Mouse (Mus musculus): ENCODE results near the gene Gm4027. TPM values are rescaled to one million over a fixed set of nuclear protein-coding genes. Genes with fewer than 3 reads are reported as not detected.

Gene Gm4027
- not detected for polyA plus RNA-seq (2015; fragmentation: Illumina TruSeq; extraction: RNeasy Lipid Tissue Mini Kit (QIAGEN cat#74804); ENCODE audit: insufficient read depth, low read depth, low replicate concordance)

DNA sequence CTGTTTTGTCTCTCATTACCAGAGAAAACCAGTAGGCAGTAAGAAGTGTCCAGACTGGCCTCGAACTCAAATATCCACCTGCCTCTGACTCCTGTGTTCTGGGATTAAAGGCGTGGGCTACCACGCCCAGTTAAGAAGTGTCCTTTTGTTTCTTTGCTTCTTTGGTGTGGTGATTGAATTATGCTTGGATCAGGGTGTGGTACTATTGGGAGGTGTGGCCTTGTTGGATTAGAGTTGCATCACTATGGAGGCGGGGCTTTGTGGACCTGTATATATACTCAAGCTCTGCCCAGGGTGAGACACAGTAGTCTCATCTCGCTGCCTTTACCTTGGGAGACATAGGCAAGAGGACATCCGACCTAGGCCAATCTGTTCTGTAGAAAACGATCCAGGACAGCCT lies at the start of gene Gm4027:
Gm4027 (plus strand) TSS at position 301 of the 400 bp plus-strand sequence.

DNA sequence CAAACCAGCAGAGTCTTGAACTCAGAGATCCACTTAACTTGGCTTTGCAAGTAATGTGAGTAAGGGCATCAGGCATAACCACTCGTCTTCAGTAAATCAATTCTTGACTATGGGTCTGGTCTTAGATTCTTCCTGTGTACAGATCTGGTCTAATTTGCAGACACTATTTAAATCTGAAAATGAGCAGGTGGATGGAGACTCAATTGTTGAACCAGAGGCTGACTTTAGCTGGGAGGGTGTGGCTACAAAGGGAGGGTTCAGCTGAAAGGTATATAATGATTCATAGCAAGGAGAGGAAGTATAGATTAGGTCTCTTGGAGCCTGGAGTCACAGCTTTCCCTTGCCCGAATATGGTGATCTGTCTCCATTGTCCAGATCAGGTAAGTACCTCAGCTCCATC lies 16.3 kb upstream of the Gm4027 start, which contains the start of gene Oog1:
Oog1 (plus strand) TSS at position 301 of the 400 bp plus-strand sequence.

DNA sequence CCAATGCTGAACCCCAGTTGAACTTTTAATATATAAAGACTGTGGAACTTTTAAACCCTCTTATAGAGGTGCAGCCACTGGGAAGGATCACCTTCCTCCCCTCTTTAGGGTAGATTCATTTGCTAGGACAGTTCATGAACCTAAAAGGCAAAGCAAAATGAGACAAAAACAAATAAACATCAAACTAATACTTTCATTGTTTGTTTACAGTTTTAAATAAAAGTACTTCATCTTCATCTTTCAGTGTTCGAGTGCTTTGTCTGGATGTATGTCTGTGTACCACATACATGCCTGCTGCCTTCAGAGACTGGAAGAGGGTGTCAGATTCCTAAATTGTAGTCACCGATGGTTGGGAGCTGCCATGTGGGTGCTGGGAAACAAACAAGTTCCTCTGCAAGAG lies 25.9 kb downstream of the Gm4027 start, which contains the start of gene Gm16381:
Gm16381 (minus strand) TSS at position 101 of the 400 bp plus-strand sequence.

Other genes starting within 250 kb of the Gm4027 start
- 14.4 TPM for gene Sptlc2, start 230.5 kb upstream of the Gm4027 start, polyA plus RNA-seq (2015; fragmentation: Illumina TruSeq; extraction: RNeasy Lipid Tissue Mini Kit (QIAGEN cat#74804); ENCODE audit: insufficient read depth, low read depth, low replicate concordance)
- 19.3 TPM for gene Slirp, start 175.0 kb upstream of the Gm4027 start, polyA plus RNA-seq (2015; fragmentation: Illumina TruSeq; extraction: RNeasy Lipid Tissue Mini Kit (QIAGEN cat#74804); ENCODE audit: insufficient read depth, low read depth, low replicate concordance)
- 5.8 TPM for gene Alkbh1, start 174.9 kb upstream of the Gm4027 start, polyA plus RNA-seq (2015; fragmentation: Illumina TruSeq; extraction: RNeasy Lipid Tissue Mini Kit (QIAGEN cat#74804); ENCODE audit: insufficient read depth, low read depth, low replicate concordance)
- 11.0 TPM for gene Snw1, start 146.6 kb upstream of the Gm4027 start, polyA plus RNA-seq (2015; fragmentation: Illumina TruSeq; extraction: RNeasy Lipid Tissue Mini Kit (QIAGEN cat#74804); ENCODE audit: insufficient read depth, low read depth, low replicate concordance)
- gene Gm5788, start 124.1 kb upstream of the Gm4027 start, polyA plus RNA-seq (2015; fragmentation: Illumina TruSeq; extraction: RNeasy Lipid Tissue Mini Kit (QIAGEN cat#74804); ENCODE audit: insufficient read depth, low read depth, low replicate concordance), result not detected
- not detected for gene Gm8300, start 104.6 kb upstream of the Gm4027 start, polyA plus RNA-seq (2015; fragmentation: Illumina TruSeq; extraction: RNeasy Lipid Tissue Mini Kit (QIAGEN cat#74804); ENCODE audit: insufficient read depth, low read depth, low replicate concordance)
- not detected for gene Oog1, start 16.2 kb upstream of the Gm4027 start, polyA plus RNA-seq (2015; fragmentation: Illumina TruSeq; extraction: RNeasy Lipid Tissue Mini Kit (QIAGEN cat#74804); ENCODE audit: insufficient read depth, low read depth, low replicate concordance)
- gene Gm16381, start 25.8 kb downstream of the Gm4027 start, polyA plus RNA-seq (2015; fragmentation: Illumina TruSeq; extraction: RNeasy Lipid Tissue Mini Kit (QIAGEN cat#74804); ENCODE audit: insufficient read depth, low read depth, low replicate concordance), result not detected
- gene Gm21319, start 156.9 kb downstream of the Gm4027 start, polyA plus RNA-seq (2015; fragmentation: Illumina TruSeq; extraction: RNeasy Lipid Tissue Mini Kit (QIAGEN cat#74804); ENCODE audit: insufficient read depth, low read depth, low replicate concordance), result not detected
- not detected for gene Gm21936, start 176.6 kb downstream of the Gm4027 start, polyA plus RNA-seq (2015; fragmentation: Illumina TruSeq; extraction: RNeasy Lipid Tissue Mini Kit (QIAGEN cat#74804); ENCODE audit: insufficient read depth, low read depth, low replicate concordance)
- not detected for gene BB287469, start 197.7 kb downstream of the Gm4027 start, polyA plus RNA-seq (2015; fragmentation: Illumina TruSeq; extraction: RNeasy Lipid Tissue Mini Kit (QIAGEN cat#74804); ENCODE audit: insufficient read depth, low read depth, low replicate concordance)
- not detected for gene Gm2001, start 223.5 kb downstream of the Gm4027 start, polyA plus RNA-seq (2015; fragmentation: Illumina TruSeq; extraction: RNeasy Lipid Tissue Mini Kit (QIAGEN cat#74804); ENCODE audit: insufficient read depth, low read depth, low replicate concordance)

Data from pancreas, adult 10 weeks (tissue).